Mouse (Mus musculus) testis, adult 2 months (tissue): ENCODE results near the gene Creb3l4.

Source experiments
- CTCF ChIP-seq: fragments of 200-500 bp; IDR thresholded peaks from 2 replicates; pipeline ENCODE4 v1.5.1; 2012; ENCODE audit warnings: low read depth, mild to moderate bottlenecking, inconsistent platforms, low read length, moderate library complexity; ENCODE audit not compliant: control insufficient read depth, insufficient read depth, insufficient replicate concordance
- POLR2A ChIP-seq: fragments of 200-500 bp; IDR thresholded peaks from 2 replicates; pipeline ENCODE4 v1.6.1; 2012; ENCODE audit warnings: low read depth, mild to moderate bottlenecking, inconsistent platforms, low read length, moderate library complexity; ENCODE audit not compliant: control insufficient read depth

DNA sequence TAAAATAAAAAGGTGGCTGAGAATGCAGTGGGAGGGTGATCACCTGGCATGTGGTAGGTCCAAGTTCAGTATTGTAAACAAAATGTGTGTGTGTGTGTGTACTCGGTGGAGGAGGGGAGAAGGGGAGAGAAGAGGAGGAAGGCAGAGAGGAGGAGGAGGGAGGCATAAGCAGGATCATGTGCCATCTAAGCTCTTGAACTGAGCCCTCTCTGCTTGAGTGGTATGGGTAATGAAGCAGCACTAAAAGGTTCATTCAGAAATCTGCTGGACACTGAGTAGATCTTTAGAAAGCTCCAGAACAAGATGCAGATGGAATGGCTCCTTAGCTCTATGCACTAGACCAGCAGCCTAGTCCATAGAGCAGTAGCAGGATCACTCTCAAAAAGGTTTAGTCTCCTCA is 40.4 kb downstream of the Creb3l4 start:
- TF ChIP-seq POLR2A (no peak), CTCF (no peak)
